Comparison of ENCODE assay signal across 8 mouse cellular contexts in genomic region chr12:120028089-120028959, GRCm38 (mm10).
A peak's percentile ranks its signal among the peaks of the same experiment; 100 is the strongest.
DNase-seq lines count a peak whose midpoint lies in the region; ATAC-seq and TF ChIP-seq lines count a peak whose summit lies in the region.
"Not testable (repeated sequence)": the region's sequence is repeated elsewhere in the genome, so short reads cannot be mapped to it uniquely, and the experiment has no call there.

No protein-coding gene starts in this region.

- not testable (repeated sequence) for H3K4me2 ChIP-seq in CH12.LX (ENCODE audit: insufficient read depth, low read depth, poor library complexity, severe bottlenecking); forebrain, embryonic 13.5 days

- H3K27ac ChIP-seq in CH12.LX (ENCODE audit: insufficient read depth, low read depth); forebrain, embryonic 13.5 days: not testable (repeated sequence)

- peak; percentile 68 for DNase-seq in CH12.LX (ENCODE audit: extremely low read depth)
- DNase-seq in cerebellum, adult 11 months: peak; percentile 44
- peak; percentile 49 for DNase-seq in layer of hippocampus, adult 9-10 months (ENCODE audit: low spot score)
- peak; percentile 60 for DNase-seq in lung, postnatal 14 days
- DNase-seq in retina, postnatal 1 day: peak; percentile 71
- peak; percentile 18 to 66 for DNase-seq in thymus, postnatal 36 days

- 85% methylated on average over 15 of the region's 15 CpGs for WGBS in forebrain, embryonic 13.5 days

- peak; percentile 71 for TF ChIP-seq RAD21 in CH12.LX (IDR thresholded peaks at IDR 0.05; ENCODE audit: low read depth, low read length)

- not testable (repeated sequence) for H3K36me3 ChIP-seq in CH12.LX (replicated peaks in 1 of 2; ENCODE audit: control insufficient read depth in 1 of 2, insufficient read depth in 1 of 2, low read length in 1 of 2); forebrain, embryonic 13.5 days (ENCODE audit: poor library complexity, severe bottlenecking)

- in situ Hi-C loops in CH12.LX (cut with MboI; ENCODE audit: low pct_ligation_motif_present, low pct_unique_long_range_greater_than_20kb, low sequenced_read_pairs): not testable (repeated sequence)

- H3K79me2 ChIP-seq in CH12.LX (replicated peaks; ENCODE audit: control insufficient read depth, extremely low read depth, insufficient read depth, poor library complexity, severe bottlenecking): not testable (repeated sequence)

- H3K27me3 ChIP-seq in CH12.LX (replicated peaks); forebrain, embryonic 13.5 days: not testable (repeated sequence)

- ATAC-seq in forebrain, embryonic 13.5 days: peak; percentile 55; the same call in 1 of the 2 replicates
- ATAC-seq in hematopoietic stem cell, adult 5-6 weeks (replicated peaks in 1 of 2; ENCODE audit: insufficient read depth in 1 of 2, low FRiP score in 2 of 2, low TSS enrichment in 1 of 2, low read depth in 1 of 2, poor library complexity in 2 of 2, severe bottlenecking in 2 of 2): peak; percentile 82 to 89

- dilution Hi-C loops in CH12.LX (cut with MboI; ENCODE audit: extremely low pct_ligation_motif_present, extremely low pct_unique_long_range_greater_than_20kb, low sequenced_read_pairs): not testable (repeated sequence)

- TF ChIP-seq EP300 in CH12.LX (IDR thresholded peaks at IDR 0.05; ENCODE audit: low read length): not testable (repeated sequence)

- not testable (repeated sequence) for H3K9me3 ChIP-seq in CH12.LX (replicated peaks; ENCODE audit: low read length); forebrain, embryonic 13.5 days (replicated peaks)

- TF ChIP-seq POLR2A in CH12.LX (IDR thresholded peaks at IDR 0.05; ENCODE audit: low read depth, low read length): not testable (repeated sequence)

- not testable (repeated sequence) for H3K4me1 ChIP-seq in CH12.LX (ENCODE audit: control insufficient read depth in 1 of 2, insufficient read depth in 2 of 2); forebrain, embryonic 13.5 days

- peak; percentile 18 to 73; a peak in 2 of 4 replicates for TF ChIP-seq CTCF in CH12.LX (conservative IDR thresholded peaks at IDR 0.05 in 1 of 2, IDR thresholded peaks at IDR 0.05 in 1 of 2; ENCODE audit: low read depth in 2 of 2, low read length in 2 of 2)

- H3K9ac ChIP-seq in CH12.LX (ENCODE audit: insufficient read depth, low read depth); forebrain, embryonic 13.5 days: not testable (repeated sequence)

- not testable (repeated sequence) for H3K4me3 ChIP-seq in CH12.LX (replicated peaks in 1 of 3; ENCODE audit: low read depth in 2 of 3, low read length in 2 of 3, poor library complexity in 1 of 3); forebrain, embryonic 13.5 days

TF ChIP-seq in CH12.LX, 34 proteins besides CTCF, POLR2A, EP300 and RAD21:
- TF ChIP-seq SMC3 (IDR thresholded peaks at IDR 0.05; ENCODE audit: low read depth, low read length) (peak; percentile 69), MAX (IDR thresholded peaks at IDR 0.05; ENCODE audit: low read length) (peak; percentile 97), MYC (IDR thresholded peaks at IDR 0.05; ENCODE audit: low read depth, low read length) (peak; percentile 78; the same call in 1 of the 2 replicates)
